Mouse (Mus musculus) left cerebral cortex, adult 18-20 months (tissue): ENCODE measurements around the gene Adamts12. TPM values are rescaled to one million over a fixed set of nuclear protein-coding genes. Genes with fewer than 3 reads are reported as not detected.

Experiments
- DNase-seq, 2 experiments: peaks; one replicate each; pipeline ENCODE4 v3.0.0; 2021 to 2022; ENCODE audit warnings: low spot score in 2 of 2, mixed read lengths in 1 of 2
- total RNA-seq, 2 experiments: library from RNA; stranded (reverse); gene quantifications; 2 replicates each; pipeline ENCODE4 v1.2.3; 2021

Adamts12 gene
- total RNA-seq, 2 experiments from 2014 or later: 0.19 to 0.28 TPM

DNA sequence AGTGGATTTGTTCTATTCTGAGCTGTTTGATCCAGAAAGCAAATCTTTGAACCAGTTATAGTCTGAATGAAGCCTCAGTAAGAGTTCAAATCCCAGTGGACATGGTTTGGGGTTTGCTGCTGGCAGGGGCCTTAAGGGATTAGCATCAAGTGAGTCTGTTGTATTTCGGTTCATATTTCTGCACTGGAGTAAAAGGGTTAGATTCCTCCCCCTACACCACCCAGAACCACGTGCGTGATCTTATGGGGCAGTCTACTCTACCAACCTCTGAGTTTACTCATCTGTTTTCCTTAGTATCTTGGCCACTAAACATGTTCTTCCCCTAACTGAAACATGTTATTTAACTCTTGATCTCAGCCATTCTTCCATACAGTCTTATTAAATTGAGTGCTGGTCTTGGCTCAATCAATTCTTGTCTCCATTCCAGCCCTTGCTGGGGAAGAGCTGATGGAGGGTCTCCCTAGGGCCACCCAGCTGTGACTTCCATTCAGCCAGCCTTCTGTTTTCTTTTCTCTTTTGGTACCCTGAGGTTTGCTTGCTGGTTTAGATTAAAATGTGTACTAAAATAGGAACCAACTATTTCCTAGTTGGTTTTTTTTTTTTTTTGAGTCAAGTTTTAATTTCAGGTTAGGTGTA, 11.3 kb downstream of the Adamts12 start:
- DNase-seq: no peak

DNA sequence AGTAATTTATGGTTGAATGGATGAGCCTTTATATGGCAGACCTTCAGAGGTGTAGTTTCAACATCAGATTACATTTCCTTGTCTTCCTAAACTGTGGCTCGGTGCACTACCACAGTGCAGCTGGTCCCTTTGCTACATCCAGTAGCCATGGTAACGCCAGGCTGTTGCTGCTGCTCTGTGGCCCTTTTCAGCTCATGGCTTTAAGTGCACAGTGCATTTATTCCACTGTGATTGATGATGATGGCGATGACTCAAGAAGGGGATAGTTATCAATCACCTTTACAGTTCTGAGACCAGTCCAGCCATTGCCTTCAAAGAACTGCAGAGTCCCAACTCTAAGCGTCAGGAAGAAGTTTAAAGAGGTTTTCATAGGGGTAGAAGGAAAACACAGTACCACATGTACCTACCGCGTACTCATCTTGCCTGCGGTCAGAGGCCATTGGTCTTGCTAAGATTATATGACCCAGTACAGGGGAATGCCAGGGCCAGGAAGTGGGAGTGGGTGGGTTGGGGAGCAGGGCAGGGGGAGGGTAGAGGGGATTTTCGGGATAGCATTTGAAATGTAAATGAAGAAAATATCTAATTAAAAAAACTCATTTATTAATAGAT, 18.5 kb downstream of the Adamts12 start:
- DNase-seq: no peak

GRCm38 (mm10) chr15:11083678-11084077, 19.1 kb downstream of the Adamts12 start:
- no peak for DNase-seq

DNA sequence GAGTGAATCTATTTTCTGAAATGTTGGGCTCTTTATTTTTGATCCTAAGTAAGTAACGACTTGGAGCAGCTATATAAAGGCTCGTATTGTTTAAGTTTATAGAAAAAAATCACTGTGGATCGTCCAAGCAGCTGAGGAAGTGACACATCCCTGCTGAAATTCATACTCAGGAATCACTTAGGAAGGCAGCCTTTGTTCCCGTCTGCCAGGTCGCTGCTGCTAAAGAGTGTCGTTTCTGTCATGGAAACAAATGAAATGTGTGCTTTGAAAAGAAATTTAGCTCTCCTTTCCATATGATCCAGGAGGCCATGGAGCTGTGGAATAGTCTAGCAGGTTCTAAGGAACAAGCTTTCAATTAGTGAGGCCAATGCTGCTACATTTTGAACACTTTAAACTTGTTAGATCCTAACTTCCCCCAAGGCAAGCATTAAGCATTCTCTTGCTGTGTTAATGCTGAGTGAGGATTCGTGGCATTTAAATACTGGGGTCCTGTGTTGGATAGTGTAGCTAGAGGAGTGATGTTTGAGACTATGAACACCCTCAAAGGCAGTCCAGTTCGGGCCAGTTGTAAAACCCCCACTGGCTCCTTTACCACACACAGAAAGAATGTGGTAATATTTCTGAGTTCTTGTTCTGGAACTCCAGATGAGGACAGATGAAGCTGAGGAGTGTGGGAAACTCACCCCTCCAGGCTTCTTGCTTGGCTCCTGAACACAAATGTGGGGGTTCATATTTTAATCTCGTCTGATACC, 19.8 kb downstream of the Adamts12 start:
- DNase-seq: no peak

DNA sequence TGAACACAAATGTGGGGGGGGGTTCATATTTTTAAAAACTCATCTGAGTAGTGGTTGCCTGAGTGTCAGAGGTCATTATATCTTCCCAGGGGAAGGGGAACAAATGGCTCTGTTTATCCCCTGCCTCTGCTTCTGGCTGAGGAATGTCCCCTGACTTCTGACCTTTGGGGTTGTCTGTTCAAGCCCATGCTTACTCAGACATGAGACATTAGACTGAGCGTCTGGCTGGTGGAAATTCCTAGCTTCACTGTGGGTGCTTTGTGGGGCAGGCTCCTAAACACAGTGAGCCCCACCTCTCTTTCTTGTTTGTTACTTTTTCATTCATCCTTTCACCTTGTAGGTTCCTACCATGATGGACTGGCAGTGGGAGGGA, 20.4 kb downstream of the Adamts12 start:
- DNase-seq: no peak

DNA sequence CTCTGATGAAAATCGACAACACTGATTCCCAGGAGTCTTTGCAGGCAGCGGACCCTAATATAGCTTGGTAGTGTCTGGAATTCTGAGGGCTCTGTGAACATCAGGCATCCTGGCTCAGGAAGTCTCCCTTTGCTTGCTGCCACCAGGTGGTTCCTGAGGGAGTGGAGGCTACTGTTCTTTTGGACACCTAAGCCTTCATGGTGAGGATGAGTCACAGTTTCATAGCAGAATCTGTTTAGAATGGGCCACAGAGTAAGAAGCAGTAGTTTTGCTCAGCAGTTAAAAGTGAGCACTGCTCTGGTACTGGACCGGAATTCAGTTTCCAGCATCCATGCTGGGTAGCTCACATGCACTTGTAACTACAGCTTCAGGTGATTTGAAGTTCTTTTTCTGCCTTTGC, 24.9 kb downstream of the Adamts12 start:
- no peak for DNase-seq

GRCm38 (mm10) chr15:11095566-11095965, 31.0 kb downstream of the Adamts12 start:
- DNase-seq: peak; percentile 25 to 31

GRCm38 (mm10) chr15:11097967-11098702, 33.5 kb downstream of the Adamts12 start:
- DNase-seq: no peak

GRCm38 (mm10) chr15:11098940-11099339, 34.4 kb downstream of the Adamts12 start:
- no peak for DNase-seq

- DNase-seq: no peak
Observed at GRCm38 (mm10) chr15:11100917-11101316, 36.3 kb downstream of the Adamts12 start.

- DNase-seq: no peak
Observed at GRCm38 (mm10) chr15:11105101-11105500, 40.5 kb downstream of the Adamts12 start.

- no peak for DNase-seq
Observed at GRCm38 (mm10) chr15:11107376-11107775, 42.8 kb downstream of the Adamts12 start.

GRCm38 (mm10) chr15:11114631-11115197, 50.1 kb downstream of the Adamts12 start:
- DNase-seq: no peak

- no peak for DNase-seq
Observed at GRCm38 (mm10) chr15:11116303-11116702, 51.7 kb downstream of the Adamts12 start.

DNA sequence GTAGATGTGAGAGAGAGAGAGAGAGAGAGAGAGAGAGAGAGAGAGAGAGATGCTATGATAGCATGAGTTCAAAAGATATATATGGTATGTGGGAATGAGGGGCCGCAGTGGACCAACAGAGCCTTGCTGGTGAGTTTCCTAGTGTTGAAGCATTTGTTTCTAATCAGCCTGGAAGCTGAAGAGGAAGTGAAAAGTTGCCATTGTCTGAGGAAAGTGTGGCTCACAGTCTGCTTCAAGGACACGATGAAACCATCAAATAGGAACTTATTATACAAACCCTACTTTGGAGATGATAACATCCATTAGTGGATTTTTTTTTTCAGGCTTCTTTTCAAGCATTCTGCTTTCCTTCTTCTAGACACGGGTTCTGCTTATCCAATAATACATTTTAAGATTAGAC, 52.3 kb downstream of the Adamts12 start:
- no peak for DNase-seq

DNA sequence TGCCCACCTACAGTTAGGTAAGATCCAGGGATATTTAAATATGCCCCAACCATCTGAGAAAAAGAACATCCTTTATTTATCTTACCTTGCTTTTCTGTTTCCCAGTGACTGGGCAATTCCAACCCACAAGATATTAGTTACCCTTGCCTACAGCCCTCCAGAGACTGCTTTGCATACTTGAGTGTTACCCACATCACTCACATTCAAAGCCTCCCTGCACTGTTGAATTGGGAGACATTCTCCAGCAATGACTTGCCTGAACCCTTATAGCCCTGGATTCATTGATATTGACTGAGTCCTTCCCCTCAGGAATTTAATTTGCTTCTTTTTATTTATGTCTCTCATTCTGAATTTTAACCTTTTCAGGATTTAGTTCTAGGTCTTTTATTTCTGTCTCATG, 53.8 kb downstream of the Adamts12 start:
- no peak for DNase-seq

GRCm38 (mm10) chr15:11121721-11122120, 57.1 kb downstream of the Adamts12 start:
- no peak for DNase-seq

DNA sequence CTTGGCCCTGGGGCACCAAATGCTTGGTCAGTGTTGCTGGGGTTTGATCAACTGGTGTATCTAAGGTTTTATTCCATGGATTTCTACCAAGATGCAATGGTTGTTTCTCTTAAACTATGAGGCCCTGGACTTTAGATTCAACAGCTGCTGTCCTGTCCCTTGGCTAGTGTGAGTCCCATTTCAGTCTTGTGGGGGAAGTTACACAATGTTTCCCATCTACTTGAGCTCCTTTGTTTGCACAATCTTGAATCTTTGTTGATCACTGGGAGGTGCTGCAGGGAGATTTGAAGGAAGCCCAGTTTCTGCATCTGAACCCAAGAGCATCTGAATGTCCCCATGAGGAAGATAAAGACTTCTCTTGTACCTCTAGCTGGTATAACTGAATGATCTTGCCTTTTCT, 60.8 kb downstream of the Adamts12 start:
- no peak for DNase-seq

DNA sequence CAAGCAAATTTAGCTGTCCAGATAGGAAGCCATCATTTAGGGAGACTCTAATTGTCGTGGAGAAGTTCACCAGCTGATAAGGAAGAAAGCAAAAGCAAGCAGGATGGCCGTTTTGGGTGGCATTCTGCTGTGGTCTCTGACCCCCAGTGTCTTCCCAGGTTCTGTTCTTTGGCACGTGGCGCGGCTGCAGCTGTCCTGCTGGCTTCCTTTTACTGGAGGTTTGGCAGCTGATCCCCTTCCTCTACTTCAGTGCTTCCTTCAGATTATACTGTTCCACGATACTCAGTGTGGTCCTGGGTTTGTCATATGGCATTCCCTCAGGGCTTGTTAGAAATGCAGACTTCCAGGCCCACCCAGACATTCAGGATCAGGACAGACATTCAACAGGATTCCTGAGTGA, 63.9 kb downstream of the Adamts12 start:
- no peak for DNase-seq

GRCm38 (mm10) chr15:11132586-11133558, 68.3 kb downstream of the Adamts12 start:
- DNase-seq: no peak
